Mouse (Mus musculus): ENCODE results near the gene Olfr1507. TPM values are rescaled to one million over a fixed set of nuclear protein-coding genes. Genes with fewer than 3 reads are reported as not detected.

Olfr1507 gene
- polyA plus RNA-seq (2012; rRNA removed): 0.14 TPM in 1 of 2 replicates, not detected in the other

DNA sequence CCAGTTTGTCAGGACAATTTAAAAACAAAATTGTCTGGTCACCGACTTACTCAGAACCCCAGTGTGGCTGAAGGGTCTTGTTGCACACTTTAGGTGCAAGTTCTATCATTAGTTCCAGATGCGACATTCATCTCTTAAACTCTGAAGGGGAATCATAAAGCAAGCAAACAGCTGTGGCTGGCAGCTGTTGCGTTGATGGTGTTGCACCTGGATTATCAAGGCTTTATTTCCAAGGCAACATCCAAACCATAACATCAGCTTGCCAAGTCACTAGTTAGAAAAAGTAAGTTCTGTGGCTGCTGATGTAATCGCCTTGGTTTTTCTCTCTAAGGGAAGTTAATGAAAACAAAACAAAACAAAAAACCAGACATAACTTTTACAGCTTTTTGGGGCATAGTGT lies at the start of gene Olfr1507:
Olfr1507 (minus strand) TSS at position 234 of the 400 bp plus-strand sequence.

DNA sequence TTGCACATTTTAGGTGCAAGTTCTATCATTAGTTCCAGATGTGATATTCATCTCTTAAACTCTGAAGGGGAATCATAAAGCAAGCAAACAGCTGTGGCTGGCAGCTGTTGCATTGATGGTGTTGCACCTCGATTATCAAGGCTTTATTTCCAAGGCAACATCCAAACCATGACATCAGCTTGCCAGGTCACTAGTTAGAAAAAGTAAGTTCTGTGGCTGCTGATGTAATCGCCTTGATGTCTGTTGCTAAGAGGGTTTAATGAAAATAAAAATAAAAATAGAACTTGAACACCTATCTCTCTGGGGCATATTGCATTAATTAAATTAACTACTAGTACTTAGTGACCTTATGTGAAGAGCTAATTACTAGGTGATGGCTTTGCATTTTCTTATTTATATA lies 28.2 kb downstream of the Olfr1507 start, which contains the start of gene Olfr1508:
Olfr1508 (minus strand) TSS at position 101 of the 400 bp plus-strand sequence.

DNA sequence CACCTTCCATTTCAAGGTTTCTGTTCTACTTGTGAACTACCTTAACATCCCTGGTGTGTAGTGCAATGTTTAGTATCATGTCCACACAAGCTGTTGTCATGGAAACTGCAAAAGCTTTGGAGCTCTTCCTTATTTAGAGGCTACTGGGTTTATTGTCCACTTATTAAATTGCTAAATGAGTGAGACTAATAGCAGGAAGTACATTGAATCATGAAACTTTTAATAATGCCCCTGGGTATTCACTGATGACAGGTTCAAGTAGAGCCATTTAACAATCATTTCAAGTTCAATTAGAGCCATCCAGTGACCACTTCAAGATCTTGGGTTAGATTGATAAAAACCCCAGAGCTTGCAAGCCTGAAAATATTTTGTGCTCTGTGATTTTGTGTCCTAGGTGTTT lies 52.9 kb downstream of the Olfr1507 start, which contains the start of gene Olfr1509:
Olfr1509 (plus strand) TSS at position 301 of the 400 bp plus-strand sequence.

Other genes starting within 250 kb of the Olfr1507 start
- gene Chd8, start 238.0 kb downstream of the Olfr1507 start, polyA plus RNA-seq (2012; rRNA removed): 33.0 and 40.8 TPM in 2 replicates
- 27.3 and 44.7 TPM in 2 replicates for gene Tox4, start 216.6 kb downstream of the Olfr1507 start, polyA plus RNA-seq (2012; rRNA removed)
- gene Rab2b, start 216.2 kb downstream of the Olfr1507 start, polyA plus RNA-seq (2012; rRNA removed): 11.0 and 13.3 TPM in 2 replicates
- 24.8 and 31.2 TPM in 2 replicates for gene Mettl3, start 190.6 kb downstream of the Olfr1507 start, polyA plus RNA-seq (2012; rRNA removed)
- gene Sall2, start 167.0 kb downstream of the Olfr1507 start, polyA plus RNA-seq (2012; rRNA removed): 16.8 and 19.3 TPM in 2 replicates
- not detected in 2 replicates for gene Olfr1513, start 139.3 kb downstream of the Olfr1507 start, polyA plus RNA-seq (2012; rRNA removed)
- not detected in 2 replicates for gene Olfr1512, start 116.6 kb downstream of the Olfr1507 start, polyA plus RNA-seq (2012; rRNA removed)
- gene Olfr1511, start 98.4 kb downstream of the Olfr1507 start, polyA plus RNA-seq (2012; rRNA removed): not detected in 2 replicates
- not detected in 2 replicates for gene Olfr1510, start 81.4 kb downstream of the Olfr1507 start, polyA plus RNA-seq (2012; rRNA removed)
- not detected in 2 replicates for gene Olfr1509, start 52.8 kb downstream of the Olfr1507 start, polyA plus RNA-seq (2012; rRNA removed)
- 0.02 TPM in 1 of 2 replicates, not detected in the other for gene Olfr1508, start 28.3 kb downstream of the Olfr1507 start, polyA plus RNA-seq (2012; rRNA removed)